Mouse (Mus musculus) adrenal gland, adult 10 weeks (tissue): ENCODE data around the gene Spc25. TPM values are rescaled to one million over a fixed set of nuclear protein-coding genes. Genes with fewer than 3 reads are reported as not detected.

Experiments used
- polyA plus RNA-seq: library from polyadenylated mRNA; stranded (reverse); fragments of 350-450 nt; fragmentation: Illumina TruSeq; extraction: RNeasy Lipid Tissue Mini Kit (QIAGEN cat#74804); gene quantifications from one replicate; pipeline ENCODE4 v1.2.3, GENCODE M21; 2014; ENCODE audit warnings: low read depth, low replicate concordance

Spc25 gene
- polyA plus RNA-seq = 20.4 TPM

GRCm38 (mm10) chr2:69205791-69206351 lies at the start of gene Spc25:
Gene Spc25, minus strand, starts transcription at chr2:69206194.

DNA sequence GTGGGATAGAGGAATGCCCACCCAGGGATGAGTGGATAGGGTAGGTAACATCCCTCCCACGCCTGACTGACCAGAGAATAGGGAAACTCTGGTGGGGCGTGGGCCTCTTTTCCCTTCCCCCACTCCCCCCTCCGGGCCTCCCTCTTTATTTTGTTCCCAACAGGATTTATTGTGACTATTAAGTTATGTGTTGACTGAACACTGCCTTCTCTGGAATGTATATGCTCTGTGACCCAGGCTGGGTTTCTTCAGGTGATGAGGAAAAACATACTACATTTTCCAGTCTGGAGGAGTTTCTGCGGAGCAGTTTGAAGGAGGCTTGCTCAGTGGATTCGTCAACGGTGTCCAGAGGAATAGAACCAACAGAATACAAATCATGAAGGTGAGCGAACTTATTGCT lies 4.8 kb upstream of the Spc25 start, which contains the start of gene G6pc2:
G6pc2 (plus strand) TSS at position 301 of the 400 bp plus-strand sequence.

Other genes starting within 250 kb of the Spc25 start
- gene Nostrin, start 70.4 kb downstream of the Spc25 start, polyA plus RNA-seq = 20.4 TPM
- gene G6pc2, start 4.9 kb upstream of the Spc25 start, polyA plus RNA-seq = not detected
- gene Abcb11, start 136.4 kb upstream of the Spc25 start, polyA plus RNA-seq = not detected
- gene Dhrs9, start 174.3 kb upstream of the Spc25 start, polyA plus RNA-seq = 3.5 TPM